Mouse (Mus musculus): ENCODE measurements around the gene Iqch. TPM values are rescaled to one million over a fixed set of nuclear protein-coding genes. Genes with fewer than 3 reads are reported as not detected.

Iqch gene
- polyA plus RNA-seq, 1 experiment from 2014 or later = 0.17 TPM

GRCm38 (mm10) chr9:63492291-63492690, 110.0 kb downstream of the Iqch start:
- H3K4me2 ChIP-seq (ENCODE audit: low read depth, severe bottlenecking) = no peak overlapping the region
- H3K36me3 ChIP-seq (ENCODE audit: control insufficient read depth, insufficient read depth, low read length) = no peaks in the 10 kb centered on the region
- no peaks in the 10 kb centered on the region for H3K27me3 ChIP-seq (ENCODE audit: control insufficient read depth, insufficient read depth, low read length)
- 30% methylated on average over 9 of the region's 9 CpGs for WGBS
- DNase-seq (ENCODE audit: low spot score) (no peak), ATAC-seq (ENCODE audit: insufficient number of reproducible peaks, low FRiP score, low TSS enrichment, low read depth) (no peak)
- no peak overlapping the region for H3K27ac ChIP-seq (replicated peaks; ENCODE audit: low read depth, low read length)
- no peaks in the 10 kb centered on the region for H3K9me3 ChIP-seq (ENCODE audit: control insufficient read depth, low read length)
- H3K4me1 ChIP-seq (ENCODE audit: control insufficient read depth, insufficient read depth, low read length) = no peaks in the 10 kb centered on the region
- H3K4me3 ChIP-seq (ENCODE audit: low read depth, low read length) = no peak overlapping the region
- no peak overlapping the region for H3K9ac ChIP-seq (ENCODE audit: low read length)

GRCm38 (mm10) chr9:63490521-63491307, 111.6 kb downstream of the Iqch start:
- no peak overlapping the region for H3K27ac ChIP-seq (replicated peaks; ENCODE audit: low read depth, low read length)
- no peak overlapping the region for H3K9ac ChIP-seq (ENCODE audit: low read length)
- no peak overlapping the region for H3K4me2 ChIP-seq (ENCODE audit: low read depth, severe bottlenecking)
- WGBS = 70% methylated on average over 12 of the region's 12 CpGs
- no peak overlapping the region for H3K4me3 ChIP-seq (ENCODE audit: low read depth, low read length)
- no peaks in the 10 kb centered on the region for H3K9me3 ChIP-seq (ENCODE audit: control insufficient read depth, low read length)
- no peaks in the 10 kb centered on the region for H3K36me3 ChIP-seq (ENCODE audit: control insufficient read depth, insufficient read depth, low read length)
- H3K4me1 ChIP-seq (ENCODE audit: control insufficient read depth, insufficient read depth, low read length) = no peaks in the 10 kb centered on the region
- no peaks in the 10 kb centered on the region for H3K27me3 ChIP-seq (ENCODE audit: control insufficient read depth, insufficient read depth, low read length)
- DNase-seq (ENCODE audit: low spot score) = no peak
- no peak for ATAC-seq (ENCODE audit: insufficient number of reproducible peaks, low FRiP score, low TSS enrichment, low read depth)

- H3K4me2 ChIP-seq (ENCODE audit: low read depth, severe bottlenecking) = no peak overlapping the region
- H3K9ac ChIP-seq (ENCODE audit: low read length) = no peak overlapping the region
- H3K4me1 ChIP-seq (ENCODE audit: control insufficient read depth, insufficient read depth, low read length) = no peaks in the 10 kb centered on the region
- H3K4me3 ChIP-seq (ENCODE audit: low read depth, low read length) = no peak overlapping the region
- WGBS = 75% methylated on average over 6 of the region's 6 CpGs
- no peak overlapping the region for H3K27ac ChIP-seq (replicated peaks; ENCODE audit: low read depth, low read length)
- DNase-seq (ENCODE audit: low spot score) (no peak), ATAC-seq (ENCODE audit: insufficient number of reproducible peaks, low FRiP score, low TSS enrichment, low read depth) (no peak)
- no peaks in the 10 kb centered on the region for H3K27me3 ChIP-seq (ENCODE audit: control insufficient read depth, insufficient read depth, low read length)
- H3K9me3 ChIP-seq (ENCODE audit: control insufficient read depth, low read length) = no peaks in the 10 kb centered on the region
- no peaks in the 10 kb centered on the region for H3K36me3 ChIP-seq (ENCODE audit: control insufficient read depth, insufficient read depth, low read length)
Observed at GRCm38 (mm10) chr9:63489156-63489555, 113.1 kb downstream of the Iqch start.

GRCm38 (mm10) chr9:63465561-63465960, 136.7 kb downstream of the Iqch start:
- 65% methylated on average over 3 of the region's 3 CpGs for WGBS
- H3K4me3 ChIP-seq (ENCODE audit: low read depth, low read length) = no peak overlapping the region
- no peak overlapping the region for H3K9ac ChIP-seq (ENCODE audit: low read length)
- DNase-seq (ENCODE audit: low spot score) = no peak
- H3K9me3 ChIP-seq (ENCODE audit: control insufficient read depth, low read length) = no peaks in the 10 kb centered on the region
- H3K27me3 ChIP-seq (ENCODE audit: control insufficient read depth, insufficient read depth, low read length) = no peaks in the 10 kb centered on the region
- no peak overlapping the region for H3K27ac ChIP-seq (replicated peaks; ENCODE audit: low read depth, low read length)
- H3K4me1 ChIP-seq (ENCODE audit: control insufficient read depth, insufficient read depth, low read length) = no peaks in the 10 kb centered on the region
- no peaks in the 10 kb centered on the region for H3K36me3 ChIP-seq (ENCODE audit: control insufficient read depth, insufficient read depth, low read length)
- ATAC-seq (ENCODE audit: insufficient number of reproducible peaks, low FRiP score, low TSS enrichment, low read depth) = no peak
- H3K4me2 ChIP-seq (ENCODE audit: low read depth, severe bottlenecking) = no peak overlapping the region

GRCm38 (mm10) chr9:63462296-63462695, 140.0 kb downstream of the Iqch start:
- Histone ChIP-seq H3K4me1 (ENCODE audit: control insufficient read depth, insufficient read depth, low read length) (no peaks in the 10 kb centered on the region), H3K9me3 (ENCODE audit: control insufficient read depth, low read length) (no peaks in the 10 kb centered on the region), H3K4me2 (ENCODE audit: low read depth, severe bottlenecking) (no peak overlapping the region), H3K27ac (replicated peaks; ENCODE audit: low read depth, low read length) (no peak overlapping the region), H3K4me3 (ENCODE audit: low read depth, low read length) (no peak overlapping the region), H3K27me3 (ENCODE audit: control insufficient read depth, insufficient read depth, low read length) (no peaks in the 10 kb centered on the region), H3K36me3 (ENCODE audit: control insufficient read depth, insufficient read depth, low read length) (no peaks in the 10 kb centered on the region), H3K9ac (ENCODE audit: low read length) (no peak overlapping the region)
- peak; percentile 76 for DNase-seq (ENCODE audit: low spot score)
- no peak for ATAC-seq (ENCODE audit: insufficient number of reproducible peaks, low FRiP score, low TSS enrichment, low read depth)
- WGBS = 75% methylated on average over 2 of the region's 2 CpGs

- no peak for DNase-seq (ENCODE audit: low spot score)
Observed at GRCm38 (mm10) chr9:63456401-63456800, 145.9 kb downstream of the Iqch start.

GRCm38 (mm10) chr9:63454341-63454740, 148.0 kb downstream of the Iqch start:
- Histone ChIP-seq H3K27me3 (ENCODE audit: control insufficient read depth, insufficient read depth, low read length) (no peaks in the 10 kb centered on the region), H3K4me3 (ENCODE audit: low read depth, low read length) (no peak overlapping the region), H3K4me2 (ENCODE audit: low read depth, severe bottlenecking) (no peak overlapping the region), H3K9me3 (ENCODE audit: control insufficient read depth, low read length) (no peaks in the 10 kb centered on the region), H3K4me1 (ENCODE audit: control insufficient read depth, insufficient read depth, low read length) (no peaks in the 10 kb centered on the region), H3K27ac (replicated peaks; ENCODE audit: low read depth, low read length) (no peak overlapping the region), H3K36me3 (ENCODE audit: control insufficient read depth, insufficient read depth, low read length) (no peaks in the 10 kb centered on the region), H3K9ac (ENCODE audit: low read length) (no peak overlapping the region)
- ATAC-seq (ENCODE audit: insufficient number of reproducible peaks, low FRiP score, low TSS enrichment, low read depth) (no peak), DNase-seq (ENCODE audit: low spot score) (no peak)
- 74% methylated on average over 5 of the region's 5 CpGs for WGBS

More at GRCm38 (mm10) chr9:63456401-63456800, 145.9 kb downstream of the Iqch start:
- ATAC-seq (ENCODE audit: insufficient number of reproducible peaks, low FRiP score, low TSS enrichment, low read depth) = no peak
- no peak overlapping the region for H3K4me3 ChIP-seq (ENCODE audit: low read depth, low read length)
- H3K36me3 ChIP-seq (ENCODE audit: control insufficient read depth, insufficient read depth, low read length) = no peaks in the 10 kb centered on the region
- H3K9ac ChIP-seq (ENCODE audit: low read length) = no peak overlapping the region
- H3K27ac ChIP-seq (replicated peaks; ENCODE audit: low read depth, low read length) = no peak overlapping the region
- H3K9me3 ChIP-seq (ENCODE audit: control insufficient read depth, low read length) = no peaks in the 10 kb centered on the region
- H3K4me2 ChIP-seq (ENCODE audit: low read depth, severe bottlenecking) = no peak overlapping the region
- no peaks in the 10 kb centered on the region for H3K4me1 ChIP-seq (ENCODE audit: control insufficient read depth, insufficient read depth, low read length)
- no peaks in the 10 kb centered on the region for H3K27me3 ChIP-seq (ENCODE audit: control insufficient read depth, insufficient read depth, low read length)

GRCm38 (mm10) chr9:63450531-63451030, 151.7 kb downstream of the Iqch start:
- no peak for ATAC-seq (ENCODE audit: insufficient number of reproducible peaks, low FRiP score, low TSS enrichment, low read depth)

More at GRCm38 (mm10) chr9:63450531-63451030, 151.7 kb downstream of the Iqch start:
- Histone ChIP-seq H3K4me1 (ENCODE audit: control insufficient read depth, insufficient read depth, low read length) (no peaks in the 10 kb centered on the region), H3K4me3 (ENCODE audit: low read depth, low read length) (no peak overlapping the region), H3K27me3 (ENCODE audit: control insufficient read depth, insufficient read depth, low read length) (no peaks in the 10 kb centered on the region), H3K4me2 (ENCODE audit: low read depth, severe bottlenecking) (no peak overlapping the region), H3K36me3 (ENCODE audit: control insufficient read depth, insufficient read depth, low read length) (no peaks in the 10 kb centered on the region), H3K9ac (ENCODE audit: low read length) (no peak overlapping the region), H3K9me3 (ENCODE audit: control insufficient read depth, low read length) (no peaks in the 10 kb centered on the region), H3K27ac (replicated peaks; ENCODE audit: low read depth, low read length) (no peak overlapping the region)
- 83% methylated on average over 4 of the region's 4 CpGs for WGBS
- DNase-seq (ENCODE audit: low spot score) = no peak
